Mouse (Mus musculus): ENCODE measurements around the gene Mrtfa. TPM values are rescaled to one million over a fixed set of nuclear protein-coding genes. Genes with fewer than 3 reads are reported as not detected.

Mrtfa gene
- polyA plus RNA-seq, 1 experiment from 2014 or later, result 39.3 TPM

DNA sequence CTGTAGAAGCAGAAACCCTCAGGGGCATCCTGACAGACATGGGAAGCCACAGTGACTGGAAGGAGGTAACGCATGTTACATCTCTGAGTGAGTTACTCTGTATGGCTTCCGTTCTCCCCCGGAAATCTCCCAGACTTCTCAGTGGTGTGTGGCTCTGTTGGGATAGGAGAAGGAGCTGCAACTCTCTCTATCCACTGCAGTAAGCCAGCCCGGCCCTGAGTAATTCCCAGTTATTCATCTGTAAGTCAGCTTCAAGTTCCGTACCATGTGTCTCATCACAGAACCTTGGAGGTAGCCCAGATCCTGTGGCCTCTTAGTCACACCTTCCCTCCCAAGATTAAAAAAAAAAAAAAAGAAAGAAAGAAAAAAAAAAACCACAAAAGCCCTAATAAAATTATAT lies 1.8 kb upstream of the Mrtfa start:
- no peak for ATAC-seq (ENCODE audit: insufficient number of reproducible peaks, insufficient read depth, low FRiP score, low read depth)
- 82% methylated on average over 5 of the region's 5 CpGs for WGBS
- H3K27ac ChIP-seq (ENCODE audit: low read length), result 0 out of 2 replicates have a peak overlapping the region, but pooled peaks have one; percentile 64

DNA sequence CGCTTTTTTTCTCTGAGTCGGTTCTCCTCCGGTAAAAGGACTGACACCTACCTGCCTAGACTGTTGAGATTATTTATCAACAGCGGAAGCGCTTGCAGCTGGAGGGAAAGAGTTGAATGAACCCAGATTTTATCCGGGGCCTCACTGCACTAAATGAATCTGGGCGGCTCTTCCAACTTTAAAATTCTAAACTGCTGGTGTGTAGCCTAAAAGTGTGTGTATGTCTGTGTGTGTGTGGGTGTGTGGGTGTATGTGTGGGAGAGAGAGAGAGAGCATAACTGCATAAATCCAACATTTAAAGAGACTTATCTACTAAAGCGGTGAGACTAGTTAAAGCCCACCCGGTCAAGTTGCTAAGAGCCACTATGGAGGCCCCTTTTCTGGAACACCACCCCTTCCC lies 746 bp upstream of the Mrtfa start:
- H3K27me3 ChIP-seq (ENCODE audit: control insufficient read depth, insufficient read depth, low read length), result no peaks in the 10 kb centered on the region
- WGBS, result 13% methylated on average over 9 of the region's 9 CpGs
- H3K4me3 ChIP-seq (ENCODE audit: low read depth, low read length), result peak overlapping the region; percentile 98
- peak overlapping the region; percentile 64 for H3K27ac ChIP-seq (ENCODE audit: low read length)
- peak overlapping the region; percentile 31 for H3K9ac ChIP-seq (replicated peaks; ENCODE audit: low read depth, low read length)
- H3K4me1 ChIP-seq (ENCODE audit: control insufficient read depth, insufficient read depth, low read length), result peaks cover 20% of the 10 kb centered on the region
- peaks cover 4% of the 10 kb centered on the region; the same call in 1 of the 2 replicates for H3K36me3 ChIP-seq (ENCODE audit: control insufficient read depth, insufficient read depth, low read length)
- H3K4me2 ChIP-seq (replicated peaks; ENCODE audit: low read depth, low read length), result peak overlapping the region; percentile 59
- no peak for ATAC-seq (ENCODE audit: insufficient number of reproducible peaks, insufficient read depth, low FRiP score, low read depth)
- H3K9me3 ChIP-seq (ENCODE audit: control insufficient read depth, low read depth, low read length), result no peaks in the 10 kb centered on the region

More for the DNA sequence above, 1.8 kb upstream of the Mrtfa start:
- H3K9ac ChIP-seq (replicated peaks; ENCODE audit: low read depth, low read length), result no peak overlapping the region
- peaks cover 20% of the 10 kb centered on the region for H3K4me1 ChIP-seq (ENCODE audit: control insufficient read depth, insufficient read depth, low read length)
- no peaks in the 10 kb centered on the region for H3K27me3 ChIP-seq (ENCODE audit: control insufficient read depth, insufficient read depth, low read length)
- peaks cover 4% of the 10 kb centered on the region; the same call in 1 of the 2 replicates for H3K36me3 ChIP-seq (ENCODE audit: control insufficient read depth, insufficient read depth, low read length)
- no peak overlapping the region for H3K4me3 ChIP-seq (ENCODE audit: low read depth, low read length)
- H3K4me2 ChIP-seq (replicated peaks; ENCODE audit: low read depth, low read length), result no peak overlapping the region
- H3K9me3 ChIP-seq (ENCODE audit: control insufficient read depth, low read depth, low read length), result no peaks in the 10 kb centered on the region

DNA sequence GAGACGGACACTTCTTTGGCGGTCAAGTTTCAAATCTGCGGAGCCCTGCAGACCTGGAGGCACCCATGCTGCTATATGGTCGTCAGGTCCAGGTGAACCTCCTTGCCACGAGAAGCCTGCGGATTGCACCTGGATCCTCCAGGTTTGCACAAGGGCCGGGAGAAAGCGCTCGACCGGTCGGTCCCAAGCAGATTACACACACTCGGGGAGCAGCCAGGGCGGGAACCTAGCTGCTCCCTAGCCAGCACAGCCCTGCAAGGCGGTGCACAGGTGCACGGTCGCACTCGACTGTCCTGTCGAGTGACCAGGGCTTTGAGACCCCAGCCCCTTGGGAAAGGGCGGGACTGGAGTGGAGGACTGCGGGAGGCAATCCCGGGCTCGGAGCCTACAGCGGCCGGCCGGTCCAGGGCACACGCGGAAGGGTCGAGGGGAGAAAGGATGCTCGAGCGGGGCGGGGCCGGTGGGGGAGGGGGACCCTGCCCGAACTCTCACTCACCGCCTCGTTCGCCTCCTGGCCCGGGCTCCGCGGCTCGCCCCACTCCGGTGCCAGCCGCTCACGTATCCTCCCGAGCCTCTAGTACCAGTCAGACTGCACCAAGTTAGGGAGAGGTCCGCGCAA lies 437 bp downstream of the Mrtfa start:
- Histone ChIP-seq H3K4me2 (replicated peaks; ENCODE audit: low read depth, low read length) (peak overlapping the region; percentile 87), H3K4me3 (ENCODE audit: low read depth, low read length) (peak overlapping the region; percentile 98), H3K27me3 (ENCODE audit: control insufficient read depth, insufficient read depth, low read length) (no peaks in the 10 kb centered on the region), H3K9ac (replicated peaks; ENCODE audit: low read depth, low read length) (peak overlapping the region; percentile 90), H3K4me1 (ENCODE audit: control insufficient read depth, insufficient read depth, low read length) (peaks cover 20% of the 10 kb centered on the region), H3K36me3 (ENCODE audit: control insufficient read depth, insufficient read depth, low read length) (peaks cover 4% of the 10 kb centered on the region; the same call in 1 of the 2 replicates), H3K27ac (ENCODE audit: low read length) (peak overlapping the region; percentile 76), H3K9me3 (ENCODE audit: control insufficient read depth, low read depth, low read length) (no peaks in the 10 kb centered on the region)
- under 1% methylated on average over 42 of the region's 46 CpGs for WGBS
- peak; percentile 43; the same call in 1 of the 2 replicates for ATAC-seq (ENCODE audit: insufficient number of reproducible peaks, insufficient read depth, low FRiP score, low read depth)

DNA sequence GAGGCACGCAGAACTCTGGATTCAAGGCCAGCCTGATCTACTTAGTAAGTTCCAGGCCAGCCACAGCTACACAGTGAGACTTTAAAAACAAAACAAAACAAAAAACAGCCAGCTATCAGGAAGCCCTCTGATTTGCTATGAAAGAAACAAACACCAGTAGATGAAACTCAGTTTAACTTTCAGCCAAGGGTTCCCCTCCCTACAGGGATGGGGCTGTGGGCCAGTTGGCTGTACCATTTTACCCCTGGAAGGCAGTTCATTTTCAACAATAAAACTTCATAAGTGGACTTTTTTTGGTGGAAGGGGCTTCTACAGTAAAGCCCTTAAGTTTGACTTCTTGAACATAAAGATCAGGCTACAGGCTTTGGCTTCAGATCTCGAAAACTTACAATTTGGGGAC lies 1.5 kb downstream of the Mrtfa start:
- peak overlapping the region; percentile 98; the same call in 1 of the 2 replicates for H3K4me3 ChIP-seq (ENCODE audit: low read depth, low read length)
- H3K27ac ChIP-seq (ENCODE audit: low read length), result no peak overlapping the region; the same call in 1 of the 2 replicates
- WGBS, result 93% methylated on average over 2 of the region's 2 CpGs
- no peak for ATAC-seq (ENCODE audit: insufficient number of reproducible peaks, insufficient read depth, low FRiP score, low read depth)
- peaks cover 4% of the 10 kb centered on the region; the same call in 1 of the 2 replicates for H3K36me3 ChIP-seq (ENCODE audit: control insufficient read depth, insufficient read depth, low read length)
- H3K9ac ChIP-seq (replicated peaks; ENCODE audit: low read depth, low read length), result no peak overlapping the region
- H3K4me2 ChIP-seq (replicated peaks; ENCODE audit: low read depth, low read length), result peak overlapping the region; percentile 87
- peaks cover 20% of the 10 kb centered on the region for H3K4me1 ChIP-seq (ENCODE audit: control insufficient read depth, insufficient read depth, low read length)
- H3K27me3 ChIP-seq (ENCODE audit: control insufficient read depth, insufficient read depth, low read length), result no peaks in the 10 kb centered on the region
- H3K9me3 ChIP-seq (ENCODE audit: control insufficient read depth, low read depth, low read length), result no peaks in the 10 kb centered on the region

DNA sequence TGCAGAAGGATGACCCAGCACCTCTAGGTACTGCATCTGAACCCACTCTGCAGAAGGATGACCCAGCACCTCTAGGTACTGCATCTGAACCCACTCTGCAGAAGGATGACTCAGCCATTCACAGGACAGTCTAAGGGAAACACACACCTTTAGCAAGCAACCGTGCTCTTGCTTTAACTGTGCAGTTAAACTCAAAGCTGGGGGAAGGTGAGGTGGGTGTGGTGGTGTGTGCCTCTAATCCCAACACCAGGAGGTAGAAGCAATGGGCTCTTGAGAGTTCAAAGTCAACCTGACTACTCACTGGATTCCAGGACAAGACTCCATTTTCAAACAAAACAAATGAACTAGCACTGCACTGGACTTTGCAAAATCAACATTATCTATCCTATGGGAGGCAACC lies 5.6 kb downstream of the Mrtfa start:
- H3K9ac ChIP-seq (replicated peaks; ENCODE audit: low read depth, low read length), result no peak overlapping the region
- H3K4me1 ChIP-seq (ENCODE audit: control insufficient read depth, insufficient read depth, low read length), result peaks cover 14% of the 10 kb centered on the region
- no peak overlapping the region for H3K4me3 ChIP-seq (ENCODE audit: low read depth, low read length)
- H3K27ac ChIP-seq (ENCODE audit: low read length), result no peak overlapping the region
- no peaks in the 10 kb centered on the region for H3K9me3 ChIP-seq (ENCODE audit: control insufficient read depth, low read depth, low read length)
- ATAC-seq (ENCODE audit: insufficient number of reproducible peaks, insufficient read depth, low FRiP score, low read depth), result no peak
- H3K27me3 ChIP-seq (ENCODE audit: control insufficient read depth, insufficient read depth, low read length), result no peaks in the 10 kb centered on the region
- 74% methylated on average over 1 of the region's 1 CpGs for WGBS
- H3K36me3 ChIP-seq (ENCODE audit: control insufficient read depth, insufficient read depth, low read length), result peaks cover 4% of the 10 kb centered on the region; the same call in 1 of the 2 replicates
- H3K4me2 ChIP-seq (replicated peaks; ENCODE audit: low read depth, low read length), result no peak overlapping the region

DNA sequence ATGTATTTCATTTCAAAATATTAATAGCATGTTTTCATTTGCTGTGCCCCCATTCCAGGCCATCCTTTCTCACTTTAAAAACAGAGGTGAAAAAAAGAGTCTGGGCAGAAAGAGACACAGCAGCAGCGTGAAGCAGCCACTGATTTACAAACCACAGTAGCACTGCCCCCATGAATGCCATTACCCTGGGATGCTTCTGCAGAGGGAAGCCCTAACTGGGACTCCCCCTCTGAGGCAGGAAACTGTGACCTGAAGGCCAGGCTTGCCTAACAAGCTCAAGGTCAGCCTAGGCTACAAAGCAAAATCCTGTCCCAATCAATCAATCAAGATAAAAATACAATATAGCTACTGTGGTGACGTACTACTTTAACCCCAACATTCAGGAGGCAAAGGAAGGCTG lies 9.3 kb downstream of the Mrtfa start:
- H3K4me3 ChIP-seq (ENCODE audit: low read depth, low read length), result no peak overlapping the region
- no peaks in the 10 kb centered on the region for H3K36me3 ChIP-seq (ENCODE audit: control insufficient read depth, insufficient read depth, low read length)
- H3K4me2 ChIP-seq (replicated peaks; ENCODE audit: low read depth, low read length), result no peak overlapping the region
- no peak overlapping the region for H3K9ac ChIP-seq (replicated peaks; ENCODE audit: low read depth, low read length)
- WGBS, result 54% methylated on average over 2 of the region's 2 CpGs
- 0 out of 2 replicates have a peak, but pooled peaks cover 5% of the 10 kb centered on the region for H3K4me1 ChIP-seq (ENCODE audit: control insufficient read depth, insufficient read depth, low read length)
- ATAC-seq (ENCODE audit: insufficient number of reproducible peaks, insufficient read depth, low FRiP score, low read depth), result no peak
- no peaks in the 10 kb centered on the region for H3K9me3 ChIP-seq (ENCODE audit: control insufficient read depth, low read depth, low read length)
- no peak overlapping the region for H3K27ac ChIP-seq (ENCODE audit: low read length)
- no peaks in the 10 kb centered on the region for H3K27me3 ChIP-seq (ENCODE audit: control insufficient read depth, insufficient read depth, low read length)

DNA sequence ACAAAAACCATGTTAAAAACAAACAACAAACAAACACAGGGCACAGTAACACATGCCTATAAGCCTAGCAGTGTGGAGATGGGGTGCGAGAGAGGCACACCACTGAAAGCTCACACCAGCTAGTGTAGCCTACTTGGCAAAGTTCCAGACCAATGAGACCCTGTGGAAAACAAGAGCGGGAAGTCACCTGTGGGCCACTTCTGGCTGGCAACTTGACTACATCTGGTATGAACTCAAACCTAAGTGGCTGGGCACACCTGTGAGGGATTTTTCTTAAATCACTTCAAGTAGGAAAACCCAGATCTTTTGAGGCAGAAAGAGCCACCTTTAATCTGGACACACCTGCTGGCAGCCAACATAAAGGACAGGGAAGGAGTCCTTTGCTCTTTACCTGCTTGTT lies 11.0 kb downstream of the Mrtfa start:
- 75% methylated on average over 2 of the region's 2 CpGs for WGBS
- no peak overlapping the region for H3K4me2 ChIP-seq (replicated peaks; ENCODE audit: low read depth, low read length)
- H3K36me3 ChIP-seq (ENCODE audit: control insufficient read depth, insufficient read depth, low read length), result no peaks in the 10 kb centered on the region
- peaks cover 6% of the 10 kb centered on the region; the same call in 1 of the 2 replicates for H3K4me1 ChIP-seq (ENCODE audit: control insufficient read depth, insufficient read depth, low read length)
- no peak overlapping the region for H3K9ac ChIP-seq (replicated peaks; ENCODE audit: low read depth, low read length)
- no peak overlapping the region for H3K4me3 ChIP-seq (ENCODE audit: low read depth, low read length)
- H3K27me3 ChIP-seq (ENCODE audit: control insufficient read depth, insufficient read depth, low read length), result no peaks in the 10 kb centered on the region
- ATAC-seq (ENCODE audit: insufficient number of reproducible peaks, insufficient read depth, low FRiP score, low read depth), result no peak
- no peaks in the 10 kb centered on the region for H3K9me3 ChIP-seq (ENCODE audit: control insufficient read depth, low read depth, low read length)
- H3K27ac ChIP-seq (ENCODE audit: low read length), result no peak overlapping the region

DNA sequence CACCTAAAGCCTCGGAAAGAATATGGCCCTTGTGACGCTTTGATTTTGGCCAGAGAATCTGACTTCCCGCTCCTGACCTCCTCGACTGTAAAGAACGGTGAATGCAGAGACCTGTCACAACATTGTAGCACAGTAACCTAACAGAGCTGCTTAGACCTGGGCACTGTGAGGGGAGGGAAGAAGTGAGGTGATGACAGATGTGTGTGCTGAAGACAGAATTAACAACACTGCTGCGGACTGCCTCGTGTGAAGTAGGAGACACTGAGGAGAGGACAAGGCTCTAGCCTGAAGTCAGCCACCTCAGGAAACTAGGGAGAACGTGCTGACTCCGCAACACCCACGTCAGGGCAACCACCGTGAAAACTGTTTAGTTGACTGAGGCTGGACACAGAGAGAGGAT lies 11.9 kb downstream of the Mrtfa start:
- Histone ChIP-seq H3K27me3 (ENCODE audit: control insufficient read depth, insufficient read depth, low read length) (no peaks in the 10 kb centered on the region), H3K4me1 (ENCODE audit: control insufficient read depth, insufficient read depth, low read length) (peaks cover 10% of the 10 kb centered on the region; the same call in 1 of the 2 replicates), H3K9me3 (ENCODE audit: control insufficient read depth, low read depth, low read length) (no peaks in the 10 kb centered on the region), H3K4me3 (ENCODE audit: low read depth, low read length) (no peak overlapping the region), H3K9ac (replicated peaks; ENCODE audit: low read depth, low read length) (no peak overlapping the region), H3K27ac (ENCODE audit: low read length) (no peak overlapping the region), H3K36me3 (ENCODE audit: control insufficient read depth, insufficient read depth, low read length) (no peaks in the 10 kb centered on the region), H3K4me2 (replicated peaks; ENCODE audit: low read depth, low read length) (no peak overlapping the region)
- ATAC-seq (ENCODE audit: insufficient number of reproducible peaks, insufficient read depth, low FRiP score, low read depth), result no peak
- 67% methylated on average over 11 of the region's 11 CpGs for WGBS
